Mouse (Mus musculus) liver, adult 2 months (tissue): ENCODE results near the gene Nudt9. TPM values are rescaled to one million over a fixed set of nuclear protein-coding genes. Genes with fewer than 3 reads are reported as not detected.
A peak's percentile ranks its signal among the peaks of the same experiment; 100 is the strongest.

Experiments
- DNase-seq: peaks from one replicate; pipeline ENCODE4 v3.0.0-alpha.2; 2011; ENCODE audit warnings: low read depth, low spot score; ENCODE audit errors: extremely low read depth
- H3K27ac ChIP-seq: fragments of 200-500 bp; replicated peaks from 2 replicates; pipeline ENCODE4 v1.5.1; 2012; ENCODE audit warnings: low read depth, mild to moderate bottlenecking, control low read depth, inconsistent platforms, low read length; ENCODE audit not compliant: insufficient read depth
- H3K27me3 ChIP-seq: fragments of 200-500 bp; 2 replicates; pipeline ENCODE4 v1.6.1; 2012; ENCODE audit warnings: mild to moderate bottlenecking, moderate library complexity, low read length, inconsistent platforms; ENCODE audit not compliant: control insufficient read depth, insufficient read depth
- H3K36me3 ChIP-seq: fragments of 200-500 bp; 2 replicates; pipeline ENCODE4 v1.6.1; 2012; ENCODE audit warnings: low read length, inconsistent platforms; ENCODE audit not compliant: control insufficient read depth, insufficient read depth
- H3K4me1 ChIP-seq: fragments of 200-500 bp; 2 replicates; pipeline ENCODE4 v1.6.1; 2011; ENCODE audit warnings: low read length; ENCODE audit not compliant: control insufficient read depth, insufficient read depth
- H3K4me3 ChIP-seq: fragments of 200-500 bp; 2 replicates; pipeline ENCODE4 v1.5.1; 2011; ENCODE audit warnings: low read depth, mild to moderate bottlenecking, control low read depth, low read length, moderate library complexity; ENCODE audit not compliant: insufficient read depth
- H3K79me2 ChIP-seq: fragments of 200-500 bp; 2 replicates; pipeline ENCODE4 v1.6.1; 2012; ENCODE audit warnings: inconsistent platforms, mild to moderate bottlenecking, low read length, moderate library complexity; ENCODE audit not compliant: control insufficient read depth, insufficient read depth
- H3K9ac ChIP-seq: fragments of 200-500 bp; 2 replicates; pipeline ENCODE4 v1.6.1; 2012; ENCODE audit warnings: low read depth, mild to moderate bottlenecking, control low read depth, inconsistent platforms, low read length
- CTCF ChIP-seq: fragments of 200-500 bp; IDR thresholded peaks from 2 replicates; pipeline ENCODE4 v1.5.1; 2011; ENCODE audit warnings: low read depth, low read length, control low read depth
- POLR2A ChIP-seq: fragments of 200-500 bp; IDR thresholded peaks from 2 replicates; pipeline ENCODE4 v1.6.1; 2011; ENCODE audit warnings: low read length, control low read depth; ENCODE audit not compliant: insufficient read depth; ENCODE audit errors: extremely low read depth
- WGBS: fragments of 180-500 bp; shearing (Covaris S2); methylation state at CpG from one replicate; pipeline ENCODE4 v1.1.7; 2018; 5-methylcytosine and 5-hydroxymethylcytosine counted together
- polyA plus RNA-seq: library from polyadenylated mRNA; depleted of rRNA; stranded (reverse); fragments of >200 nt; gene quantifications from 2 replicates; pipeline ENCODE4 v1.2.3, GENCODE M21; 2012
- total RNA-seq: library from RNA; depleted of rRNA; stranded (reverse); fragments of >200 nt; gene quantifications from 2 replicates; pipeline ENCODE4 v1.2.3, GENCODE M21; 2014

Nudt9 gene
- total and polyA plus RNA-seq, 2 experiments: 39.7 to 40.3 TPM

GRCm38 (mm10) chr5:104103171-104103570, 57.1 kb downstream of the Nudt9 start:
- H3K79me2 ChIP-seq: no peaks in the 10 kb centered on the region
- H3K36me3 ChIP-seq: no peaks in the 10 kb centered on the region
- 45% methylated on average over 4 of the region's 4 CpGs for WGBS
- no peak overlapping the region for H3K4me3 ChIP-seq
- peak; percentile 19 for DNase-seq
- H3K4me1 ChIP-seq: no peaks in the 10 kb centered on the region
- H3K27me3 ChIP-seq: no peaks in the 10 kb centered on the region
- TF ChIP-seq CTCF (no peak), POLR2A (no peak)
- H3K9ac ChIP-seq: no peak overlapping the region
- H3K27ac ChIP-seq: no peak overlapping the region

- no peak for DNase-seq
- 89% methylated on average over 2 of the region's 2 CpGs for WGBS
- Histone ChIP-seq H3K9ac (no peak overlapping the region), H3K4me3 (no peak overlapping the region), H3K79me2 (no peaks in the 10 kb centered on the region), H3K4me1 (no peaks in the 10 kb centered on the region), H3K27ac (no peak overlapping the region), H3K36me3 (no peaks in the 10 kb centered on the region), H3K27me3 (no peaks in the 10 kb centered on the region)
- TF ChIP-seq POLR2A (no peak), CTCF (no peak)
Observed at GRCm38 (mm10) chr5:104104111-104104510, 58.0 kb downstream of the Nudt9 start.

GRCm38 (mm10) chr5:104108127-104108875, 62.2 kb downstream of the Nudt9 start:
- Histone ChIP-seq H3K36me3 (no peaks in the 10 kb centered on the region), H3K4me3 (no peak overlapping the region), H3K27ac (no peak overlapping the region), H3K27me3 (no peaks in the 10 kb centered on the region; the same call in 1 of the 2 replicates), H3K9ac (no peak overlapping the region), H3K79me2 (no peaks in the 10 kb centered on the region), H3K4me1 (no peaks in the 10 kb centered on the region)
- no peak for DNase-seq
- 79% methylated on average over 11 of the region's 11 CpGs for WGBS
- no peak for TF ChIP-seq CTCF
- TF ChIP-seq POLR2A: no peak

GRCm38 (mm10) chr5:104108879-104109369, 62.8 kb downstream of the Nudt9 start:
- H3K36me3 ChIP-seq: no peaks in the 10 kb centered on the region
- no peak for DNase-seq
- H3K4me1 ChIP-seq: no peaks in the 10 kb centered on the region
- no peak overlapping the region for H3K27ac ChIP-seq
- H3K79me2 ChIP-seq: no peaks in the 10 kb centered on the region
- 35% methylated on average over 18 of the region's 18 CpGs for WGBS
- no peak overlapping the region for H3K4me3 ChIP-seq
- no peak overlapping the region for H3K9ac ChIP-seq
- no peaks in the 10 kb centered on the region; the same call in 1 of the 2 replicates for H3K27me3 ChIP-seq
- TF ChIP-seq POLR2A (no peak), CTCF (no peak)

- DNase-seq: no peak
- TF ChIP-seq CTCF (no peak), POLR2A (no peak)
- Histone ChIP-seq H3K27ac (no peak overlapping the region), H3K4me3 (no peak overlapping the region), H3K79me2 (no peaks in the 10 kb centered on the region), H3K4me1 (no peaks in the 10 kb centered on the region), H3K36me3 (no peaks in the 10 kb centered on the region), H3K27me3 (no peaks in the 10 kb centered on the region; the same call in 1 of the 2 replicates), H3K9ac (no peak overlapping the region)
- WGBS: 61% methylated on average over 3 of the region's 3 CpGs
Observed at GRCm38 (mm10) chr5:104109516-104109915, 63.4 kb downstream of the Nudt9 start.
